Mouse (Mus musculus): ENCODE measurements at regions not wholly inside any gene's neighbourhood (a gene's known extent, or its start where the extent isn't known, plus 50 kb on each side); places are given as distances from the start of the nearest gene placed in this dataset.

DNA sequence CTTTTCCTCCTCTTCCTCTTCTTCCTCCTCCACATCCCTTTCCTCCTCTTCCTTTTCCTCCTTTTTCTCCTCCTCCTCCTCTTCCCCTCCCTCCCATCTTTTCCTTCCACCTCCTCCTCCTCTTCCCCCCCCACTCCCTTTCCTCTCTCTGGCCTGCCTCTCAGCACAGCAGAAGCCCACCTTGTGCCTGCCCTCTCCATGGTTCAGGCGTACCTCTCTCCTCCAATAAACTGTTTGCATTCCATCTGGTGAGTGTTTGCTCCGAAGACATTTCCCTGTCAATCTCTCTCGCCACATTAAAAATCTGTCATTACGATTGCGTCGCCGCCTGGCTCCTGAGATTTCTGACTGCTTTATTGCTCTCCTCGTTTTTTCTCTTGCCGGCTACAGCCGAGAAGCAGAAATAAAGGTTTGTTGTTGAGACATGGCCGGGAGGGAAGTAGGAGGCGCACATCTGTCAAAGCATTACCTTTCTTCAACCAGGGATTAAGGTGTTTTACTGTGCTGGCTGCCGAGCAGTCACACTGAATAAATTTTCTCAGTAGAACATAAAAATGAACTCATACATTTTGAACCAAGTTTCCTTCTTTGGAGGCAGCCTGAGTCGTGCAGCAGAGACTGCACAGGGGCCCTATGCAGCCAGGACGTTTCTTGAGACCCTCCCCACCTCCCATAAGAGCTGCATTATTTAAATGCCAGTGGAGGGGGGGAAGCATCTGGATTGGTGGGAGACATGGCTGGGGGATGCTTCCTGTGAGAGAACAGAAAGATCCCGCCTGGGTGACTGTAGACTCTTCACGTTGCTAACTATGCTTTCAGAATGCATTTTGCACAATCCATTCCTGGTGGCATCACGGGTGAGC is 376.3 kb upstream of the 3110018I06Rik start:
- TF ChIP-seq GATA1 (IDR thresholded peaks at IDR 0.05; ENCODE audit: borderline replicate concordance, low read length), result no peak
- TF ChIP-seq FLI1 (IDR thresholded peaks at IDR 0.05; ENCODE audit: low read length), result no peak
